Mouse (Mus musculus): ENCODE results near the gene Golph3. TPM values are rescaled to one million over a fixed set of nuclear protein-coding genes. Genes with fewer than 3 reads are reported as not detected.

Gene Golph3
- polyA plus RNA-seq (2015; fragmentation: Nextera tagmentation; extraction: Ambion mirVana) = 79.5 and 85.1 TPM in 2 replicates

- peak; percentile 94 for ATAC-seq
- no peaks in the 10 kb centered on the region for H3K9me3 ChIP-seq
- under 1% methylated on average over 74 of the region's 74 CpGs for WGBS
These were observed at the start of gene Golph3 for GRCm38 (mm10) chr15:12321091-12321787. Golph3 (plus strand) TSS chr15:12321450.

DNA sequence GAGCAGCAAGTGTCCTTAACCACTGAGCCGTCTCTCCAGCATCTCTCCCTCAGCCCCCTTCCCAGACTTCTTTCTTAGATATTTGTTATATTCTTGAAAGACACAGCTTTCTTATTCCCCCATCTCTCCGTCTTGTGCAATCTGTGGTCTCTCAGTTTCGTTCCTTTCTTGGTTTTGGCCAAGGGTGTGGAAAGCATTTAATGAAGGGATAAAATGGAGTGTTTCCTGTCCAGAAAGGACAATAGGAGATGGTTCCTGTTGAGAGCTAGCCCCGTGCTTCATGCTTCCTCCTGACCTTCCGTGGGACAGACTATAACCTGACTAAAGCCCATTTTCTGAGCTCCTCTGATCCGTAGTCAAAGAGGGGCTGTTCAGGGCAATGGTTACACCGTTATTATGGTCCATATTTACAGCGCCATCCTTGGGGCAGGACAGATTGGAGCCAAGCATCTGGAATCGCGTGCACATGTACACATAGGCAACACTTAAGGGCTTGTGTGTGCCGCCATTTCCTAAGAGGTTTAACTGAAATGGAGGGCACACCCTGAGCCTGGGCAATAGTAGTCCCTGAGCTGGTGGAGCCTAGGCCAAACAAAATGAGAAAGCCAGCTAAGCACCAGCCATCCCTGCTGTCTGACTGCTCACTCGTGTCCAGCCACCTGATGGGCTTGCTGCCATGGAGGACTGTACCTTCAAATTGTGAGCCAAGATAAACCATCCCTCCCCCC is 47.8 kb upstream of the Golph3 start:
- Histone ChIP-seq H3K27ac (no peak overlapping the region), H3K27me3 (replicated peaks) (no peaks in the 10 kb centered on the region), H3K9me3 (no peaks in the 10 kb centered on the region), H3K4me1 (replicated peaks) (no peaks in the 10 kb centered on the region), H3K9ac (no peak overlapping the region), H3K4me2 (replicated peaks) (no peak overlapping the region), H3K4me3 (replicated peaks) (no peak overlapping the region), H3K36me3 (peaks cover 14% of the 10 kb centered on the region)
- ATAC-seq = no peak
- 81% methylated on average over 12 of the region's 12 CpGs for WGBS

More at GRCm38 (mm10) chr15:12321091-12321787, at the start of gene Golph3:
- Histone ChIP-seq H3K4me1 (replicated peaks) (0 out of 2 replicates have a peak, but pooled peaks cover 7% of the 10 kb centered on the region), H3K9ac (peak within 1 kb of the TSS; percentile 98), H3K4me2 (replicated peaks) (peak within 1 kb of the TSS; percentile 76), H3K36me3 (no peaks in the 10 kb centered on the region), H3K27me3 (replicated peaks) (no peaks in the 10 kb centered on the region), H3K4me3 (replicated peaks) (peak within 1 kb of the TSS; percentile 81), H3K27ac (peak within 1 kb of the TSS; percentile 96)

DNA sequence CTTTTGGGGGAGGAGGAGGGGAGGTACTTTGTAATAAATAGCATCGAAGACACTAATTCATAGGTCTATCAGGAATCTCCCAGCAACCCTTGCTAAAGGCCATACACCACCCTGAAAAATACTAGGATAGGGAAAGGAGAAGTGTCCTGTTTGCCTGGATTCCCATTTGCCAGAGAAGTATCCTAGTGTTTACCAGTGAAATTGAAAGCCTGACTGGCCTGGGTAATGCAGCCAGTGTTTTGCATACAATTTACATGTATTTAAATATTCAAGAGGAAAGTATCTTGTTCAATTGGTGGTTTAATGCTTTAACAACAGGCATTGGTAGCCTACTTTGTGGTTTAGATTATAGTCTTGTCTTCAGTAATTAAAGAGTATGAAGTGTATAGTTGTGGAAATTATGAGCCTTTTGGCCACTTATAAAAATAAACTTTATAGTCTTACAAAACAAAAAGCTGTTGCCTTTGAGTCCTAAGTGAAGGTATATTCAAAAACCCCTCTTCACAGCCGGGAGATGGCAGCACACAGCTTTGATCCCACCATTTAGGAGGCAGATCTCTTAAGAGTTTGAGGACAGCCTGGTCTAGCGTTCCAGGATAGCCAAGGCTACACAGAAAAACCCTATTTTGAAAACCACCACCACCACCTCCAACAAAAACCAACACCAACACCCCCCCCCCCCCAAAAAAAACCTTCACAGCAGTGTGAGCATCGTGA is 47.0 kb upstream of the Golph3 start:
- H3K9me3 ChIP-seq = no peaks in the 10 kb centered on the region
- no peaks in the 10 kb centered on the region for H3K27me3 ChIP-seq (replicated peaks)
- no peak overlapping the region for H3K4me2 ChIP-seq (replicated peaks)
- H3K9ac ChIP-seq = no peak overlapping the region
- H3K4me3 ChIP-seq (replicated peaks) = no peak overlapping the region
- ATAC-seq = no peak
- WGBS = 63% methylated on average over 4 of the region's 4 CpGs
- no peaks in the 10 kb centered on the region for H3K4me1 ChIP-seq (replicated peaks)
- H3K36me3 ChIP-seq = peaks cover 8% of the 10 kb centered on the region; the same call in 1 of the 2 replicates
- H3K27ac ChIP-seq = no peak overlapping the region

DNA sequence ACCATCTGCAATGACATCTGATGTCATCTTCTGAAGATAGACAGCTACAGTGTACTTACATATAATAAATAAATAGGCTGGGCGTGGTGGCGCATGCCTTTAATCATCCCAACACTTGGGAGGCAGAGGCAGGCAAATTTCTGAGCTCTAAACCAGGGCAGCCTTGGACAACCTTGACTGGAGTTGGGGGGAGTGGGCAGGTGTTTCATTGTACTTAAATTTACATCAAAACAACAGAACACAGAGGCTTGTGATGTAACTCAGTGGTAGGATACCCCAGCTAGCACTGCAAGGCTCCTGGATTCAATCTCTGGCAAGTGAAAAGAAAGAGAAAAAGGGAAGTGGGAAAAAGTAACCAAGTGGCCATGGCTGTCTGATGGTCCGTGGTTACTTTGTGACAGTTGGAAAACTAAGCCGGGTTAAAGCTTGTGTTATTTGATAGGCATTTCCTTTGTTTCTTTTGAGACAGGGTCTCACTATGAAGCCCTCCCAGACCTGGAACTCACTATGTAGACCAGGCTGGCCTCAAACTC is 46.1 kb upstream of the Golph3 start:
- Histone ChIP-seq H3K27me3 (replicated peaks) (no peaks in the 10 kb centered on the region), H3K4me3 (replicated peaks) (no peak overlapping the region), H3K9me3 (no peaks in the 10 kb centered on the region), H3K4me2 (replicated peaks) (no peak overlapping the region), H3K4me1 (replicated peaks) (no peaks in the 10 kb centered on the region), H3K9ac (no peak overlapping the region), H3K36me3 (no peaks in the 10 kb centered on the region), H3K27ac (no peak overlapping the region)
- 87% methylated on average over 4 of the region's 4 CpGs for whole genome bisulfite sequencing
- no peak for ATAC-seq

DNA sequence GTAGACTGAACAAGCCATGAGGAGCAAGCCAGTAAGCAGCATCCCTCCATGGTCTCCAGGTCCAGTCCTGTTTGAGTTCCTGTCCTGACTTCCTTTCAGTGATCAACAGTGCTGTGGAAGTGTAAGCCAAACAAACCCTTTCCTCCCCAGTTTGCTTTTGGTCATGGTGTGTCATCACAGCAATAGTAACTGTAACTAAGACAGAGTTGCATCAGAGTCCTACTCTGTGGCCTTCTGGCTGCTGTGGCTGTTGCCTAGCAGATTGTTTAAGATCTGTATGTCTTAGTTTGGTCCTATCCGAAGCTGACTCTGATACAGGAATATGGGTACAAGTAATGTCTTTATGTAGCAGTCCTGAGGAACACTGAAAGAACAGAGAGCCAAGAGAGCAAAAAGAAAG is 41.4 kb upstream of the Golph3 start:
- no peaks in the 10 kb centered on the region for H3K9me3 ChIP-seq
- 94% methylated on average over 1 of the region's 1 CpGs for WGBS
- ATAC-seq = no peak
- no peak overlapping the region for H3K9ac ChIP-seq
- H3K4me3 ChIP-seq (replicated peaks) = no peak overlapping the region
- H3K4me1 ChIP-seq (replicated peaks) = no peaks in the 10 kb centered on the region
- H3K36me3 ChIP-seq = no peaks in the 10 kb centered on the region
- no peaks in the 10 kb centered on the region for H3K27me3 ChIP-seq (replicated peaks)
- no peak overlapping the region for H3K27ac ChIP-seq
- H3K4me2 ChIP-seq (replicated peaks) = no peak overlapping the region

GRCm38 (mm10) chr15:12284794-12285534 is 36.3 kb upstream of the Golph3 start:
- Histone ChIP-seq H3K36me3 (no peaks in the 10 kb centered on the region), H3K9ac (no peak overlapping the region), H3K27ac (no peak overlapping the region), H3K9me3 (no peaks in the 10 kb centered on the region), H3K27me3 (replicated peaks) (no peaks in the 10 kb centered on the region), H3K4me3 (replicated peaks) (no peak overlapping the region), H3K4me1 (replicated peaks) (no peaks in the 10 kb centered on the region), H3K4me2 (replicated peaks) (no peak overlapping the region)
- no peak for ATAC-seq
- WGBS = 55% methylated on average over 6 of the region's 6 CpGs

DNA sequence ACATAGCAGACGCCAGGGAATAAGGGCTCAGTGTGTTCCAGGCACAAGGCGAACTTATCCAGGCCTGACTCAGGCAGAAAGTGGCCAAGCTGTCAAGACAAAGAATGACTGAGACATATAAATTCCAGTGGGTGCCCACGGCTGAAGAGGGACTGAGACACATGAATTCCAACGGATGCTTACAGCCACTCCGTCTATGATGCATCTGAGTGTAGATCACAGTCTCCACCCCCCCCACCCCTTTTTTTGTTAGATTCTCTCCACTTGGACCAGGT is 35.8 kb upstream of the Golph3 start:
- H3K9me3 ChIP-seq = no peaks in the 10 kb centered on the region
- H3K36me3 ChIP-seq = no peaks in the 10 kb centered on the region
- ATAC-seq = no peak
- no peak overlapping the region for H3K9ac ChIP-seq
- no peak overlapping the region for H3K4me3 ChIP-seq (replicated peaks)
- no peak overlapping the region for H3K27ac ChIP-seq
- no peak overlapping the region for H3K4me2 ChIP-seq (replicated peaks)
- H3K27me3 ChIP-seq (replicated peaks) = no peaks in the 10 kb centered on the region
- 64% methylated on average over 5 of the region's 5 CpGs for WGBS
- H3K4me1 ChIP-seq (replicated peaks) = no peaks in the 10 kb centered on the region

GRCm38 (mm10) chr15:12290330-12290729 is 30.9 kb upstream of the Golph3 start:
- ATAC-seq = no peak
- no peak overlapping the region for H3K27ac ChIP-seq
- no peak overlapping the region for H3K4me3 ChIP-seq (replicated peaks)
- H3K9me3 ChIP-seq = no peaks in the 10 kb centered on the region
- H3K36me3 ChIP-seq = no peaks in the 10 kb centered on the region
- no peak overlapping the region for H3K4me2 ChIP-seq (replicated peaks)
- H3K9ac ChIP-seq = no peak overlapping the region
- H3K4me1 ChIP-seq (replicated peaks) = no peaks in the 10 kb centered on the region
- no peaks in the 10 kb centered on the region for H3K27me3 ChIP-seq (replicated peaks)
- WGBS = 87% methylated on average over 7 of the region's 7 CpGs

GRCm38 (mm10) chr15:12291757-12292156 is 29.5 kb upstream of the Golph3 start:
- 94% methylated on average over 2 of the region's 2 CpGs for WGBS
- Histone ChIP-seq H3K27me3 (replicated peaks) (no peaks in the 10 kb centered on the region), H3K36me3 (no peaks in the 10 kb centered on the region), H3K27ac (no peak overlapping the region), H3K4me3 (replicated peaks) (no peak overlapping the region), H3K9me3 (no peaks in the 10 kb centered on the region), H3K9ac (no peak overlapping the region), H3K4me2 (replicated peaks) (no peak overlapping the region), H3K4me1 (replicated peaks) (no peaks in the 10 kb centered on the region)
- ATAC-seq = no peak

- no peak overlapping the region for H3K9ac ChIP-seq
- no peak overlapping the region for H3K4me2 ChIP-seq (replicated peaks)
- no peaks in the 10 kb centered on the region for H3K36me3 ChIP-seq
- no peak overlapping the region for H3K27ac ChIP-seq
- ATAC-seq = no peak
- WGBS = 62% methylated on average over 2 of the region's 2 CpGs
- no peaks in the 10 kb centered on the region for H3K9me3 ChIP-seq
- H3K27me3 ChIP-seq (replicated peaks) = no peaks in the 10 kb centered on the region
- H3K4me1 ChIP-seq (replicated peaks) = no peaks in the 10 kb centered on the region
- no peak overlapping the region for H3K4me3 ChIP-seq (replicated peaks)
These were observed 25.0 kb upstream of the Golph3 start for GRCm38 (mm10) chr15:12296228-12296627.

- no peaks in the 10 kb centered on the region for H3K36me3 ChIP-seq
- no peaks in the 10 kb centered on the region for H3K4me1 ChIP-seq (replicated peaks)
- WGBS = 85% methylated on average over 7 of the region's 7 CpGs
- H3K4me3 ChIP-seq (replicated peaks) = no peak overlapping the region
- ATAC-seq = no peak
- no peak overlapping the region for H3K4me2 ChIP-seq (replicated peaks)
- H3K27me3 ChIP-seq (replicated peaks) = no peaks in the 10 kb centered on the region
- H3K27ac ChIP-seq = no peak overlapping the region
- no peak overlapping the region for H3K9ac ChIP-seq
- no peaks in the 10 kb centered on the region for H3K9me3 ChIP-seq
These were observed 23.0 kb upstream of the Golph3 start for GRCm38 (mm10) chr15:12298231-12298737.

DNA sequence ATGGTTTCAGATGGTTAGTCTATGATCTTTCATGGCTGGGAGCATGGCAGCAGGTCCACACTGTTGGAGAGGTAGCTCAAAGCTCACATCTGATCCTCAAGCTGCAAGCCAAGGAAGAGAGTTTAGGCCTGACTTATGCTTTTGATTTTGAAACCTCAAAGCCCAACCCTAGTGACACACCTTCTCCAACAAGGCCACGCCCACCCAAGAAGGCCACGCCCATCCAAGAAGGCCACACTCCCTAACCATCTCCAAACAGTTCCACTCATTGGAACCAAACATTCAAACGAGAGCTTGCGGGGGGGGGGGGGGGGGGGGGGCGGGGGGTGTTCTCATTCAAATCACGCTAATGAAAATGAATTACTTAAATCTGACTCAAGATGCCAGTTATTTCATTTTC is 19.5 kb upstream of the Golph3 start:
- Histone ChIP-seq H3K36me3 (no peaks in the 10 kb centered on the region), H3K4me1 (replicated peaks) (0 out of 2 replicates have a peak, but pooled peaks cover 2% of the 10 kb centered on the region), H3K9me3 (no peaks in the 10 kb centered on the region), H3K4me3 (replicated peaks) (no peak overlapping the region), H3K9ac (no peak overlapping the region), H3K27me3 (replicated peaks) (no peaks in the 10 kb centered on the region), H3K27ac (no peak overlapping the region), H3K4me2 (replicated peaks) (no peak overlapping the region)
- ATAC-seq = no peak
- WGBS = 75% methylated on average over 5 of the region's 6 CpGs

All from intestine, embryonic 15.5 days (tissue).